Mouse (Mus musculus): ENCODE data around the gene Saysd1. TPM values are rescaled to one million over a fixed set of nuclear protein-coding genes. Genes with fewer than 3 reads are reported as not detected.

Gene Saysd1
- 6.8 and 8.5 TPM in 2 replicates for polyA plus RNA-seq (2015; fragmentation: Nextera tagmentation; extraction: Ambion mirVana)

GRCm38 (mm10) chr14:20138484-20139355, at the start of gene Saysd1:
Saysd1 (minus strand) TSS chr14:20138534.

GRCm38 (mm10) chr14:20181466-20181921, 43.2 kb upstream of the Saysd1 start, which contains the start of gene Kcnk5:
Kcnk5 (minus strand) TSS chr14:20181809.

Other genes starting within 250 kb of the Saysd1 start
- 15.9 and 21.1 TPM in 2 replicates for gene Gng2, start 160.9 kb downstream of the Saysd1 start, polyA plus RNA-seq (2015; fragmentation: Nextera tagmentation; extraction: Ambion mirVana)
- gene Kcnk5, start 43.3 kb upstream of the Saysd1 start, polyA plus RNA-seq (2015; fragmentation: Nextera tagmentation; extraction: Ambion mirVana) = 1.0 and 1.5 TPM in 2 replicates
- gene Kcnk16, start 130.7 kb upstream of the Saysd1 start, polyA plus RNA-seq (2015; fragmentation: Nextera tagmentation; extraction: Ambion mirVana) = not detected in 2 replicates
- gene Nudt13, start 156.2 kb upstream of the Saysd1 start, polyA plus RNA-seq (2015; fragmentation: Nextera tagmentation; extraction: Ambion mirVana) = 11.3 and 13.5 TPM in 2 replicates
- 23.9 and 26.2 TPM in 2 replicates for gene Ecd, start 209.6 kb upstream of the Saysd1 start, polyA plus RNA-seq (2015; fragmentation: Nextera tagmentation; extraction: Ambion mirVana)
- 14.8 and 16.4 TPM in 2 replicates for gene Fam149b, start 209.6 kb upstream of the Saysd1 start, polyA plus RNA-seq (2015; fragmentation: Nextera tagmentation; extraction: Ambion mirVana)